Mouse (Mus musculus) mammary gland, adult 2 months (tissue): ENCODE results near the gene Cd79b. TPM values are rescaled to one million over a fixed set of nuclear protein-coding genes. Genes with fewer than 3 reads are reported as not detected.

Source experiments
- polyA plus RNA-seq: library from polyadenylated mRNA; depleted of rRNA; stranded (reverse); fragments of >200 nt; gene quantifications from 2 replicates; pipeline ENCODE4 v1.2.3, GENCODE M21; 2012; ENCODE audit warnings: low replicate concordance; rRNA removed

The Cd79b gene
- polyA plus RNA-seq: 140 and 163 TPM in 2 replicates

GRCm38 (mm10) chr11:106314333-106314812, at the start of gene Cd79b:
TSS of gene Cd79b (minus strand) at chr11:106314762.

GRCm38 (mm10) chr11:106353188-106353587, 38.6 kb upstream of the Cd79b start, which contains the start of gene Scn4a:
TSS of gene Scn4a (minus strand) at chr11:106353288.

GRCm38 (mm10) chr11:106301765-106302164, 12.8 kb downstream of the Cd79b start, which contains the start of gene Gh:
TSS of gene Gh (minus strand) at chr11:106301865.

GRCm38 (mm10) chr11:106276454-106276853, 38.1 kb downstream of the Cd79b start, which contains the start of gene Tcam1:
TSS of gene Tcam1 (plus strand) at chr11:106276672.

GRCm38 (mm10) chr11:106272644-106273310, 41.8 kb downstream of the Cd79b start, which contains the start of gene Smarcd2:
TSS of gene Smarcd2 (minus strand) at chr11:106272972.

Other genes with a start within 250 kb of the Cd79b start
- gene Taco1, start 248.7 kb downstream of the Cd79b start, polyA plus RNA-seq: 15.6 and 17.6 TPM in 2 replicates
- gene Map3k3, start 230.1 kb downstream of the Cd79b start, polyA plus RNA-seq: 39.9 and 55.5 TPM in 2 replicates
- gene Gm10840, start 153.9 kb downstream of the Cd79b start, polyA plus RNA-seq: not detected in 2 replicates
- gene Limd2, start 153.9 kb downstream of the Cd79b start, polyA plus RNA-seq: 139 and 178 TPM in 2 replicates
- 30.4 and 43.7 TPM in 2 replicates for gene Strada, start 112.6 kb downstream of the Cd79b start, polyA plus RNA-seq
- 8.0 and 20.2 TPM in 2 replicates for gene Ccdc47, start 98.4 kb downstream of the Cd79b start, polyA plus RNA-seq
- 7.4 and 10.8 TPM in 2 replicates for gene Ddx42, start 97.8 kb downstream of the Cd79b start, polyA plus RNA-seq
- 11.0 and 13.9 TPM in 2 replicates for gene Ftsj3, start 58.7 kb downstream of the Cd79b start, polyA plus RNA-seq
- gene Psmc5, start 58.6 kb downstream of the Cd79b start, polyA plus RNA-seq: 23.5 and 41.8 TPM in 2 replicates
- 146 and 157 TPM in 2 replicates for gene Smarcd2, start 41.8 kb downstream of the Cd79b start, polyA plus RNA-seq
- gene Tcam1, start 38.1 kb downstream of the Cd79b start, polyA plus RNA-seq: 0.11 and 0.33 TPM in 2 replicates
- 0.68 and 1.5 TPM in 2 replicates for gene Gh, start 12.9 kb downstream of the Cd79b start, polyA plus RNA-seq
- gene Scn4a, start 38.5 kb upstream of the Cd79b start, polyA plus RNA-seq: 1.9 and 41.1 TPM in 2 replicates
- gene Prr29, start 50.7 kb upstream of the Cd79b start, polyA plus RNA-seq: 0.59 and 3.7 TPM in 2 replicates
- 54.7 and 61.3 TPM in 2 replicates for gene Icam2, start 73.3 kb upstream of the Cd79b start, polyA plus RNA-seq
- gene Ern1, start 173.1 kb upstream of the Cd79b start, polyA plus RNA-seq: 20.1 and 29.2 TPM in 2 replicates